Mouse (Mus musculus) heart, adult 2 months (tissue): Measurements from ENCODE around the gene Med11.
"Not testable (repeated sequence)": the region's sequence is repeated elsewhere in the genome, so short reads cannot be mapped to it uniquely, and the experiment has no call there.

Source experiments
- CTCF ChIP-seq: fragments of 200-600 bp; IDR thresholded peaks from 2 replicates; pipeline ENCODE4 v1.8.1; 2022; ENCODE audit warnings: antibody characterized with exemption, mild to moderate bottlenecking, moderate library complexity
- EP300 ChIP-seq: fragments of 200-500 bp; IDR thresholded peaks from 2 replicates; pipeline ENCODE4 v1.6.1; 2011; ENCODE audit warnings: low read depth, low read length, control low read depth; ENCODE audit not compliant: insufficient read depth
- POLR2A ChIP-seq: fragments of 200-500 bp; IDR thresholded peaks from 2 replicates; pipeline ENCODE4 v1.6.1; 2011; ENCODE audit warnings: mild to moderate bottlenecking, low read depth, low read length, control low read depth; ENCODE audit not compliant: insufficient read depth

- TF ChIP-seq EP300, CTCF, POLR2A: not testable (repeated sequence)
Measured at GRCm38 (mm10) chr11:70426598-70426997, 25.1 kb upstream of the Med11 start.
